Mouse (Mus musculus) embryonic facial prominence, embryonic 14.5 days (tissue): Measurements from ENCODE around the gene Pkhd1. TPM values are rescaled to one million over a fixed set of nuclear protein-coding genes. Genes with fewer than 3 reads are reported as not detected.

Source experiments
- ATAC-seq: fragments of 200-750 bp; cut with Nextera tagmentation; 2 replicates; pipeline ENCODE4 v1.8.0; 2017; ENCODE audit warnings: low read depth, moderate number of reproducible peaks, moderate TSS enrichment
- DNase-seq: peaks from one replicate; pipeline ENCODE4 v3.0.0-alpha.2; 2015; ENCODE audit warnings: low spot score
- H3K27ac ChIP-seq: fragments of 300-500 bp; sonication (generic); replicated peaks from 2 replicates; pipeline ENCODE4 v1.5.1; 2014; ENCODE audit warnings: low read depth, mild to moderate bottlenecking, low read length, moderate library complexity
- H3K27me3 ChIP-seq: fragments of 300-500 bp; sonication (generic); replicated peaks from 2 replicates; pipeline ENCODE4 v1.6.1; 2014; ENCODE audit warnings: low read length; ENCODE audit not compliant: control insufficient read depth, insufficient read depth
- H3K36me3 ChIP-seq: fragments of 300-500 bp; sonication (generic); 2 replicates; pipeline ENCODE4 v1.6.1; 2014; ENCODE audit warnings: low read length, mixed read lengths; ENCODE audit not compliant: control insufficient read depth, insufficient read depth
- H3K4me1 ChIP-seq: fragments of 300-500 bp; sonication (generic); 2 replicates; pipeline ENCODE4 v1.6.1; 2014; ENCODE audit warnings: antibody characterized with exemption, low read length; ENCODE audit not compliant: control insufficient read depth, insufficient read depth
- H3K4me2 ChIP-seq: fragments of 300-500 bp; sonication (generic); 2 replicates; pipeline ENCODE4 v1.6.1; 2014; ENCODE audit warnings: low read depth, mild to moderate bottlenecking, low read length, moderate library complexity, mixed read lengths
- H3K4me3 ChIP-seq: fragments of 300-500 bp; sonication (generic); 2 replicates; pipeline ENCODE4 v1.5.1; 2014; ENCODE audit warnings: low read depth, mild to moderate bottlenecking, low read length
- H3K9ac ChIP-seq: fragments of 300-500 bp; sonication (generic); 2 replicates; pipeline ENCODE4 v1.6.1; 2014; ENCODE audit warnings: low read depth, mild to moderate bottlenecking, low read length, moderate library complexity, mixed read lengths
- H3K9me3 ChIP-seq: fragments of 300-500 bp; sonication (generic); 2 replicates; pipeline ENCODE4 v1.6.1; 2016; ENCODE audit warnings: low read length; ENCODE audit not compliant: control insufficient read depth
- WGBS: fragments of 180-500 bp; shearing (Covaris S2); extraction: QIAGEN DNeasy Blood & Tissue Kit; methylation state at CpG from one replicate; pipeline ENCODE4 v1.1.7; 2014; 5-methylcytosine and 5-hydroxymethylcytosine counted together
- polyA plus RNA-seq: library from polyadenylated mRNA; unstranded; fragments of >200 nt; fragmentation: Nextera tagmentation; extraction: Ambion mirVana; gene quantifications from 2 replicates; pipeline ENCODE4 v1.2.1, GENCODE M21; 2014

Gene Pkhd1
- polyA plus RNA-seq, 1 experiment from 2014 or later = 0.38 TPM

DNA sequence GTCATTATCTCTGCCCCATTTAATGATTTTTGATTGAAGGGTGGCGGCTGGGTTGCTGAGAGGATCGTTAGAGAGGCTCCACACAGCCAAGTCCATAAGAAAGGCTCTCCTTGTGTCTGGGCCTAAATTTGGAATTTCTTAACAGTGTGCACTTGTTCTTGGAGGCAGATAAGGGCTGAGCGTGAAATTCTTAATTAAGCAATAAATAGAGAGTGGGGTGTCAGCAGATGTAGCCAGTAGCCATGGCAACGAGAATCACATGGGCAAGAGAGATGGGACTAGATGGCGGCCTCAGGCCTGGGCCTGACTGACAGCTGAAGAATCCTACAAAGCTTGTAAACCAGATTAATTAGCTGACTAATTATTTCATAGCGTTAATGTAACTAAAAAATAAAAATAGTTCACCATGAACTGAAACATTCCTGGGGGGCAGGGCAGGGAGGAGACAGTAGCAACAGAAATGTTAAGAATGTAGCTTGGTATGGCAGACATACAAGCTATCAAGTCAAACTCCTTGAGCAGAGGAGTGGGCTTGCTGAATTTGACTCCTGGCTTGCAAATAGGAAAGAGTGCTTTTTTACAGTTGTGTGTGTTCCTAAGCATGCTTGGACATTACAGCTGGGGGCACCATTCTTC lies 314.8 kb downstream of the Pkhd1 start:
- Histone ChIP-seq H3K9me3 (no peaks in the 10 kb centered on the region), H3K4me1 (no peaks in the 10 kb centered on the region), H3K4me3 (no peak overlapping the region), H3K27me3 (no peaks in the 10 kb centered on the region), H3K27ac (no peak overlapping the region), H3K36me3 (no peaks in the 10 kb centered on the region), H3K9ac (no peak overlapping the region), H3K4me2 (no peak overlapping the region)
- 41% methylated on average over 6 of the region's 6 CpGs for WGBS
- peak; percentile 29 for DNase-seq
- ATAC-seq = peak; percentile 66; the same call in 1 of the 2 replicates

DNA sequence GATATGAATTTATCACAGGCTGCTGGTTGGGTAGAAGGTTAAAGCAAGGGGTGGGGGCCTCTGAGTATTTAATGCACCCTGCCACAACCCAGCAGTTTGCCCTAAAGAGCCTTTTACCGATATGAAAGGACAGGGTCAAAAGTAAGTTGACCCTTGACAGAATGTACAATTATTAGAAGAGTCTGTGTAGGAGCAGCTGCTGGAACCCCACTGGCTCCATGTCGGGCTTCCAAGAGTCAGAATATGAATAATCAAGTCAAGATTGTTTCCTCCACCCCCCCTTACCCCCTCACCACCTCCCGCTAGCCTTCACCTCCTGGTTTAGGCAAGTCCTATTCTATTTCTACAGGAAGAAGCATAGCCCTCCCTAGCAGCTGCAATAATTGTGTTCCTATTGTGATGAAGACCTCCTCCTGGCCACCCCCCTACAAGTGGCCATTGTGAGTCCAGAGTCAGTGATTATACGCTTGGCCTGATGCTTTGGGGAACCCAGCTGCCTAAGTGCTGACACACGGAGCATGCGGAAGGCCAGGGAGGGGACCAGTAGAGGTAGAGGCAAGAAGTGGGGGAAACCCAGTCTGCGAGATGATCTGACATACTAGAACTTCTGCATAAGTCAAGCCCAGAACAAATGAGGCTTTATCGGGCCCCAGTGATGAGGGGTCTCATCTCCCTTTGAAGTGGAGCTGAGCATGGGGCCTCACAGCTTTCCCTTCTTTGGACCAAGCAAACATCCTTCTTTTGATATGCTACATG lies 315.5 kb downstream of the Pkhd1 start:
- H3K27me3 ChIP-seq = no peaks in the 10 kb centered on the region

DNA sequence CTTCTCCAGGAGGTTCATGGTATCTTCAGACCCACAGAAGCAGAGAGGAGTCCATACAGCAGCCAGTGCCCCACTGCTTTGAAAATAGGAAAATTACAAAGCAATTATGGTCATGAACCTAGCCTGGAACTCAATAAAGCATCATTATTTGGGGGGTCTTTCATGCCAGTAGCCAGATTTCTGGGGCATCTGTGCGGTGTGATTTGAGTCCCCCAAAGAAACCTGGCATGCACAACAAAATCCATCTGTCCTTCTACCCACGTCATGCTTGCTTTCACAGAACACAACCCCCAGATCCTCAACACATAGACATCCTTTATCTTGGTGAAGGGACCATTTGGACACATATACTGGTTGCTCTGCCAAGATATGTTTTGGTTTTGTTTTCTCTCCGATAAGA lies 316.2 kb downstream of the Pkhd1 start:
- no peak overlapping the region for H3K4me3 ChIP-seq
- no peaks in the 10 kb centered on the region for H3K4me1 ChIP-seq
- no peak overlapping the region for H3K27ac ChIP-seq
- 55% methylated on average over 3 of the region's 3 CpGs for WGBS
- ATAC-seq = no peak
- H3K4me2 ChIP-seq = no peak overlapping the region
- no peaks in the 10 kb centered on the region for H3K36me3 ChIP-seq
- H3K9me3 ChIP-seq = no peaks in the 10 kb centered on the region
- H3K9ac ChIP-seq = no peak overlapping the region
- no peaks in the 10 kb centered on the region for H3K27me3 ChIP-seq
- no peak for DNase-seq

More for the DNA sequence above, 315.5 kb downstream of the Pkhd1 start:
- no peak overlapping the region for H3K27ac ChIP-seq
- H3K9ac ChIP-seq = no peak overlapping the region
- no peaks in the 10 kb centered on the region for H3K9me3 ChIP-seq
- H3K4me1 ChIP-seq = no peaks in the 10 kb centered on the region
- ATAC-seq (peak; percentile 85; the same call in 1 of the 2 replicates), DNase-seq (peak; percentile 48)
- 29% methylated on average over 8 of the region's 8 CpGs for WGBS
- no peak overlapping the region for H3K4me2 ChIP-seq
- no peak overlapping the region for H3K4me3 ChIP-seq
- H3K36me3 ChIP-seq = no peaks in the 10 kb centered on the region

DNA sequence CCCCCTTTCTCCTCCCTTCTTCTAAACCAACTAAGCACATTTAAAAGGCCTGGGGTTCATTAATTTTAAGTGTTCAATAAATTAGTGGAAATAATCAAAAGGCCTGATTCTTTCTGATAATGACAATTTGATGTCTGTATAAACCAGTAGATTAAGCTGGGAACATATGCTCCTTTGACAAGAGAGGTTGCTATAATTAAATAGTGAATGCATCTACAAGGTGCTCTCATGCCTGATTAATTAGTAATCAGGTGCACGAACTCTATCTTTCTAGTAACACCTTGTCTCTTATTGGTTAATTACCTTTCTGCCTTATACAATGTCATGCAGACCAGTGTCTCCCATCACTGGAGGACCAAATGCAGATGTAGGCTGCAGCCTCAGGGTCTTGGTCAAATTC lies 329.2 kb downstream of the Pkhd1 start:
- H3K9me3 ChIP-seq = no peaks in the 10 kb centered on the region
- H3K4me3 ChIP-seq = no peak overlapping the region
- no peaks in the 10 kb centered on the region for H3K36me3 ChIP-seq
- ATAC-seq (no peak), DNase-seq (no peak)
- H3K4me2 ChIP-seq = no peak overlapping the region
- WGBS = 76% methylated on average over 1 of the region's 1 CpGs
- H3K27me3 ChIP-seq = no peaks in the 10 kb centered on the region
- no peaks in the 10 kb centered on the region for H3K4me1 ChIP-seq
- no peak overlapping the region for H3K27ac ChIP-seq
- no peak overlapping the region for H3K9ac ChIP-seq

DNA sequence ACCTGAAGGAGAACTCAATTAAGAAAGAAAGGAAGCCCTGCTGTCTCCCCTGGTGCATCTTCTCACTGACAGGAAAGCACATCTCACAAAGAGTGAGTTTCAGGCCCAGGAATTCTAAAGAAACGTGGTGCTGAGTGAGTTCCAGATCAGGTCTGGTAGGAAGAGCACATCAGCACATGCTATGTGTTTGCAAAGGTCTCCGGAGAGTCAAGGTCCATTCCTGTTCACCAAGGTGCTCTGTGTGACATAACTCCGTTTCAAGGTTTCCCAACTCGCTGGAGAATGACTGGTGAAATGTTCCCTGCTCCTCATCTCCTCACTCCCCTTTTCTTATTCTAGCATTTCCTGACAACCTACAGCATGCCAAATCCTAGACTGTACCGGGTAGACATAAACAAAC lies 357.5 kb downstream of the Pkhd1 start:
- H3K9me3 ChIP-seq = no peaks in the 10 kb centered on the region
- ATAC-seq (no peak), DNase-seq (no peak)
- no peak overlapping the region for H3K9ac ChIP-seq
- H3K27ac ChIP-seq = no peak overlapping the region
- no peaks in the 10 kb centered on the region for H3K36me3 ChIP-seq
- H3K27me3 ChIP-seq = no peaks in the 10 kb centered on the region
- H3K4me3 ChIP-seq = no peak overlapping the region
- no peak overlapping the region for H3K4me2 ChIP-seq
- no peaks in the 10 kb centered on the region for H3K4me1 ChIP-seq
- 65% methylated on average over 5 of the region's 5 CpGs for WGBS

DNA sequence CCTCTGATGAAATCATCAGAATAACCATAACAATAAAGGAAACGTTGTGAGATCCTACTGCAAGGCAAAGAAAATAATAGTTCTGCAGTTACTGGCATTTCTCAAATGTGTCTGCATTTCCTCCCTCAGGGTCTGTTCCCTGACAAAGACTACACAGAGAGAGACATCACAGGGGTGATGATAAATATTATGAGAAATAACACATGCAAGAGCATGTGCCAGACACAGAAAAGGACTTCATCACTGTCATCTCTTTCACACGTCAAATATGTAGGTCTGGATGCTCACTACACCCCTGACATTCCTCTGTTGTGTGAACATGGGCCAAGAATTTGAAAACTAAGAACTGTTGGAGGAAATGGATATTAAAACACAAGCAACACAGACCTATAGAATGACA lies 369.7 kb downstream of the Pkhd1 start:
- Histone ChIP-seq H3K4me2 (no peak overlapping the region), H3K27me3 (no peaks in the 10 kb centered on the region), H3K9ac (no peak overlapping the region), H3K4me1 (no peaks in the 10 kb centered on the region), H3K27ac (no peak overlapping the region), H3K36me3 (no peaks in the 10 kb centered on the region), H3K9me3 (no peaks in the 10 kb centered on the region), H3K4me3 (no peak overlapping the region)
- ATAC-seq (peak; percentile 77), DNase-seq (peak; percentile 69)
- 28% methylated on average over 2 of the region's 2 CpGs for WGBS

DNA sequence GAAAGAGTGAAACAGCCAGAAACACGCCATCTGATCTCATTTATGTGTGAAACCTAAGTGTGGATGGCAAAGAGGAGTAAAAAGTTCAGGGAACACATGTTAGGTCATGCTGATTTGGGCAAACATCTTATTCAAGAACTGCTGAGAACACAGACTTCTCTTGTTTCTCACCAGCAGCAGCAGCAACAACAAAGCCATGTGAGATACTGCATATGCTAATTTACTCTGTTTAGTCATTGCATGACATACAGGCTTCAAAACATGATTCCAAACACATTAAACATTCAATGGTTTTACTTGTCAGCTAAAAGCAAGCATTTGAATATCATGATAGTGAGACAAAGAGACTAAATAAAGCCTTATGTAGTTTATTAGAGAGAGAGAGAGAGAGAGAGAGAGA lies 401.2 kb downstream of the Pkhd1 start:
- ATAC-seq = no peak
- H3K4me3 ChIP-seq = no peak overlapping the region
- no peak overlapping the region for H3K4me2 ChIP-seq
- H3K27me3 ChIP-seq = no peaks in the 10 kb centered on the region
- no peaks in the 10 kb centered on the region for H3K9me3 ChIP-seq
- DNase-seq = peak; percentile 33
- WGBS = 38% methylated on average over 1 of the region's 1 CpGs
- H3K36me3 ChIP-seq = no peaks in the 10 kb centered on the region
- H3K27ac ChIP-seq = no peak overlapping the region
- H3K4me1 ChIP-seq = no peaks in the 10 kb centered on the region
- H3K9ac ChIP-seq = no peak overlapping the region

DNA sequence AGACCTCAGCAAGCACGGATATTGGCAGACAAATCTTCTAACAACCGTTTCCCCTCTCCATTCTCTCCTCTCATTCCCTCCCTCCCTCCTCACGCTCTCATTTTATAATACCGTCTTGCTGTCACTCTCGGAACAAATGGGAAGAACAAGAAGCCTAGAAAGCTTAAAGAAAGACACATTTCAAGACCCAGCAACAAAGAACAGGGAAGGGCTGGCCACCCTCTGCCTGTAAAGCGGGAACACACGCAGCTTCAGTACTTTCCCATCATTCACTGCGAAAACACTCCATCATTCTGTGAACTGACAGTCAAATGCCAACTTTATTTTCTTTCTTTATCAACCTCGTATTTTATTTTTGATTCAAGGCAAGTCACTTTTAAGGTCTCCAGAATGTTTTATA lies 427.4 kb downstream of the Pkhd1 start:
- Histone ChIP-seq H3K4me2 (peak overlapping the region; percentile 23; the same call in 1 of the 2 replicates), H3K27ac (0 out of 2 replicates have a peak overlapping the region, but pooled peaks have one; percentile 33), H3K4me1 (no peaks in the 10 kb centered on the region), H3K9ac (no peak overlapping the region), H3K4me3 (no peak overlapping the region), H3K27me3 (no peaks in the 10 kb centered on the region), H3K9me3 (no peaks in the 10 kb centered on the region), H3K36me3 (no peaks in the 10 kb centered on the region)
- ATAC-seq (no peak), DNase-seq (peak; percentile 7)
- 33% methylated on average over 9 of the region's 9 CpGs for WGBS

DNA sequence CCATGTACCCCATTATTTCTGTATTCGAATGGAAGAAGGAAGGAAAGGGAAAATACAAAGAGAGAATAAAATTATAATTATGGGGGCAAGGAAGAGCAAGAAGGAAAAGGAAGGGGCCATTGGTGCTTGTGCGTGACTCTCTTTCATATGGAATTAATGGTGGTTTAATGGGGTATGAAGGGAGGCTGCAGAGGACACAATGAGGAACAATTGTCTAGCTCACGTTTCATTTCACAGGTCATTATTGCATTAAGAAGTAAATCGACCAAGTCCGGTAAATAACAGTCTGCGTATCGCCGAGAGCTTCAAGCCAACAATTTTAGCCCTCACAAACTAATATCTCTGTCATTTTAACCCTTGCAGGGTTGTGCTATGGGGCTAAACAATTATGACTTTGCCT lies 437.7 kb downstream of the Pkhd1 start:
- Histone ChIP-seq H3K4me3 (no peak overlapping the region), H3K9ac (no peak overlapping the region), H3K9me3 (no peaks in the 10 kb centered on the region), H3K4me2 (no peak overlapping the region), H3K36me3 (no peaks in the 10 kb centered on the region), H3K27me3 (no peaks in the 10 kb centered on the region), H3K27ac (no peak overlapping the region), H3K4me1 (no peaks in the 10 kb centered on the region)
- DNase-seq (no peak), ATAC-seq (no peak)
- WGBS = 53% methylated on average over 8 of the region's 8 CpGs
